Mouse (Mus musculus): ENCODE measurements around the gene Tmub1.

Tmub1 gene

GRCm38 (mm10) chr5:24453985-24454303 is 6.3 kb upstream of the Tmub1 start:
- no peak for DNase-seq (ENCODE audit: low spot score in 2 of 2)

- peak; percentile 48 to 73 for DNase-seq (ENCODE audit: low spot score in 2 of 2)
These were observed 5.8 kb upstream of the Tmub1 start for GRCm38 (mm10) chr5:24453283-24453984.

DNA sequence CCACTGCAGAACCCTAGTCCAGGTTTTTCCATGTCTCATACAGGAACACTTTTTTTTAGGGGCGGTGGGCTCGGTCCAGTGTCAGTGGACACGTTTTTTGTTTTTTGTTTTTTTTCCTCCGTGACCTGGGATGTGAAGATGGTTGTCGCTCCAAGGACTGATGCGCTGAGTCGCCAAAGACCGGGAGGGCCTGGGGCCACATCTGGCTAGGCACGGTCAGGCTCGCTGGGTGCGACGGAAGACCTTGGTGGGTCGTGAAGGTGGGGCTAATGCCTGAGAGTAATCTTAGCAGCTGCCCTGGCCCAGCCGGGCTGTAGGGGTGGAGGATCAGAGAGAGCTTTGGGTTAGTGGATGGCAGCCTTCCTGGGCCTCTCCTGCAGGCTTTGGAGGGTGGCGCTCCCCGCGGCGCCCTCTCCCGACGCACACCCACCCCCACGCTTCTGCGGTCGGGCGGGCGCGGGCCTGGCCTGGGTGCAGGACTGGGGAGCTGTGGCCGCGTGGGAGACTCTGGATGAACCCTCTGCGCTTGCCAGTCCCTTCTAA is 5.1 kb upstream of the Tmub1 start:
- DNase-seq (ENCODE audit: low spot score in 2 of 2): peak in 1 of 2 experiments; percentile 55

GRCm38 (mm10) chr5:24452030-24452690 is 4.5 kb upstream of the Tmub1 start, which contains the start of gene Agap3:
Agap3 (plus strand) TSS chr5:24452177.
- peak; percentile 67 to 71 for DNase-seq (ENCODE audit: low spot score in 2 of 2)

- peak; percentile 93 to 95 for DNase-seq (ENCODE audit: low spot score in 2 of 2)
These were observed 3.8 kb upstream of the Tmub1 start for GRCm38 (mm10) chr5:24451264-24452029.

- DNase-seq (ENCODE audit: low spot score in 2 of 2): no peak
These were observed 1.0 kb downstream of the Tmub1 start for GRCm38 (mm10) chr5:24446630-24447029.

DNA sequence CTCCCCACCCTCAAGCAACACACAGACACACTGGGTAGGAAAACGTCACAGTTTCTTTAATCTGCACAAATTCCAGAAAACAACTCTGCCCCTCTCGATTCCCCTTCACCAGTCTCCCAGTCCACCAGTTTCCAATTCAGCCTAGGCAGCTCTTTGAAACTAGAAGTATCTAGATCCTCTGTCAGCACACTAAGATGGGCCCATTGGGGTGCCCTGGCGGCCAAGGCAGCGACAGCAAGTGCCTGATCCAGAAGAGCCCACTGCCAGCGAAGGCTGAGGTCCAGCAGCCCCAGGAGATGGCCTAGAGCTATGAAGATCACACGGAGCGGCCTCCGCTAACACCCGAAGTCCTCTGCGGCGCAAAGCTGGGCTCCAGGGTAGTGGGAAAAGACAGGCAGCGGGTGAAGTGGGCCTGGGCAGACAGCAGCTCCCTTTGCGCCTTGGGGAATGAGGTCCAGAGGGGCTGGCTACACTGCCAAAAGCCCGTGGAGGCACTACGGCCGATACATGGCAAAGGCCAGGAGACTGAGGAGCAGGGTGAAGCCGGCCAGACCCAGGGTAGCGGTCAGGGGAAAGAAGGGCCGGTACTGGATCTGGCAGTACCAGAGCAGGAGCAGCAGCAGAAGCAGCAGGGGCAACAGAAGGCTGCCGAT is 2.1 kb downstream of the Tmub1 start:
- DNase-seq (ENCODE audit: low spot score in 2 of 2): peak; percentile 48 to 61

GRCm38 (mm10) chr5:24444746-24445427 is 2.8 kb downstream of the Tmub1 start, which contains the start of gene Fastk:
Fastk (minus strand) TSS chr5:24445287.
- DNase-seq (ENCODE audit: low spot score in 2 of 2): peak; percentile 96

- peak in 1 of 2 experiments; percentile 46 for DNase-seq (ENCODE audit: low spot score in 2 of 2)
These were observed 3.7 kb downstream of the Tmub1 start for GRCm38 (mm10) chr5:24443927-24444326.

GRCm38 (mm10) chr5:24443204-24443603 is 4.5 kb downstream of the Tmub1 start:
- no peak for DNase-seq (ENCODE audit: low spot score in 2 of 2)

GRCm38 (mm10) chr5:24442029-24442428 is 5.6 kb downstream of the Tmub1 start:
- DNase-seq (ENCODE audit: low spot score in 2 of 2): no peak

DNA sequence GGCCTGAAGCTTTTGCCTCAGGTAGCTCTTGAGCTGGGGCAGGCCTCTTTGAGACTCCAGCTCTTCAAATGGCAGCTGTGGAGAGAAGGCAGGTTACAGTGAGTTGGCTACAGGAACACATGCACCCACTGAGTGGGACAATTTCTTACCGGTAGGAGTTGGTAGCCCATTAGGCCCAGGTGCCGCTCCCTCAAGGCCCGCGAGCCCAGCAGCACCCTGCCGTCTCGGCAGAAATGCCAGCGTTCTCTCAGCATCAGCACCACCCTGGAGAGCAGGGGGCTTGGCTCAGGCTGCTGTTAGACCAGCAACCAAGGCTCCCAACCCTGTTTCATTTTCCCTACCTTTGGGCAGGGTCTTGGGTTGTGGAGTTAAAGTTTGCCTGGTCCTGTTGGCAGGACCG is 6.5 kb downstream of the Tmub1 start:
- DNase-seq (ENCODE audit: low spot score in 2 of 2): no peak

- no peak for DNase-seq (ENCODE audit: low spot score in 2 of 2)
These were observed 13.7 kb downstream of the Tmub1 start for GRCm38 (mm10) chr5:24433993-24434392.

GRCm38 (mm10) chr5:24428596-24428995 is 19.1 kb downstream of the Tmub1 start:
- DNase-seq (ENCODE audit: low spot score in 2 of 2): no peak

DNA sequence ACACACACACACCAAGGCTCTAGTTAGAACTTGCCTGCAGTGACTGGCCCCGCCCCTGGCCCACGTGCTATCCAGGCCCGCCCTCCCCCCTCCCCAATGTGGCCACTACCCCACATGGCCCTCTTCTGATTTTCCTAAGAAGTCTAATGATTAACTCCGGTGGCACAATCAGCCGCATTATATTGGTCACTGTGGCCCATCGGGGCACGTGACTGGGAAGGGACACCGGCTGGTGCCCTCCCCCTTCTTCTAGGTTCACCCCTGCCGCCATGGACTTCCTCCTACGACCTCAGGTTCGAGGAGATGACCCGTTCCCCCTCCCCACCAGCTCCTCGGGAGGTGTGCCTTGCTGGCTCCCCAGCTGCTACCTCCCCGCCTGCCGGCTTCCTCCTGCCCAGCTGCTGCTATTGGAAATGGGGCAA is 19.7 kb downstream of the Tmub1 start:
- DNase-seq (ENCODE audit: low spot score in 2 of 2): no peak

DNA sequence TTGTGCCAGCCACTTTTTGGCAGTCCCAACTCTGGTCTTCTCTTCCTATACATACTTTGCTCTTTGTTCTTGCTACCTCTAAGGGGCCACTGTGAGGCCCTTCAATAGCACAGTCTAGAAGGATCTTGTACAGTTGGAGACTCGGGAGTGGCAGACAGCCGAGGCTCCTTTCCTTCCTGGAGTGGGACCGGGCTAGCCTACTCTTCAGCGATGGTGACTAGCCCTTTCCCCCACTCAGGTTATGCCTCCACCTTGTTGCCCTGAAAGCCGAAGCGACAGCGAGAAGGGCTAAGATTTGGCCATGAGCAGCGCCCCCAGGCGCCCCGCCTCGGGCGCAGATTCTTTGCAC is 20.4 kb downstream of the Tmub1 start:
- no peak for DNase-seq (ENCODE audit: low spot score in 2 of 2)

DNA sequence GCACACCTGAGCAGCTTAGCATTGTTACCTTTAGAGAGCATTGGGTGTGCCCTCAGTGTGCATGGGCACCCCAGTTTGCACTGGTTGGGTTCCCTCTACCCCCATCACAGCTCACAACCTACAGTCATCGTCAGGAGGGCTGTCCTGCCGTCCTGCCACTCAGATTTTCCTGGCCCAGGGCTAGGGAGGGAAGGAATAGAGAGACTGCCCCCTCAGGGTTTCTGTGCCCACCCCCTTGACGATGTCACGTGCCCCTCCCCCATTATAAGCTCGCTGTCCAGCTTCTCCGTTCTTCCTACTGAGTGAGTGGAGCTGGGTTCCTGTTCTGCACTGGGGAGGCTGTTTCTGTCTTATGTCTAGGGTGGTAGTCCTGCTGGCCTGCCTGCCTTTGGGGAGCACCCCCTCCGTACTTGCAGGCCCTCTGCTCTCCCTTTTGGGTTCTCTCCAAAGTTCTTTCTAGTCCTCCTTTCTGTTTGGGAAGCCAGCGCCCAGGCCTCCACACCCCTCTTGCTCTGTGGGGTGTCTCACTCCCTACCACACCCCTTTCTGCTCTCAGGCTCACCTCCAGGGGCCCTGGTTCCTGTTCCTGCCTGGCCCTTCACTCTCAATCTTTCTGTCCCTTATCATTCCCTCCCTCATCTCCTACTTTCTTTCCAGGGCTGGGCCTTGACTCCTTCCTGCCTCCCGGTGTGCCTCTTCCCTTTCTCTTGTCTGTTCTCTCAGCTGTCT is 20.9 kb downstream of the Tmub1 start:
- DNase-seq (ENCODE audit: low spot score in 2 of 2): no peak

GRCm38 (mm10) chr5:24426037-24426432 is 21.6 kb downstream of the Tmub1 start:
- DNase-seq (ENCODE audit: low spot score in 2 of 2): no peak

- DNase-seq (ENCODE audit: low spot score in 2 of 2): peak in 1 of 2 experiments; percentile 55
These were observed 22.1 kb downstream of the Tmub1 start for GRCm38 (mm10) chr5:24425421-24426036.

DNA sequence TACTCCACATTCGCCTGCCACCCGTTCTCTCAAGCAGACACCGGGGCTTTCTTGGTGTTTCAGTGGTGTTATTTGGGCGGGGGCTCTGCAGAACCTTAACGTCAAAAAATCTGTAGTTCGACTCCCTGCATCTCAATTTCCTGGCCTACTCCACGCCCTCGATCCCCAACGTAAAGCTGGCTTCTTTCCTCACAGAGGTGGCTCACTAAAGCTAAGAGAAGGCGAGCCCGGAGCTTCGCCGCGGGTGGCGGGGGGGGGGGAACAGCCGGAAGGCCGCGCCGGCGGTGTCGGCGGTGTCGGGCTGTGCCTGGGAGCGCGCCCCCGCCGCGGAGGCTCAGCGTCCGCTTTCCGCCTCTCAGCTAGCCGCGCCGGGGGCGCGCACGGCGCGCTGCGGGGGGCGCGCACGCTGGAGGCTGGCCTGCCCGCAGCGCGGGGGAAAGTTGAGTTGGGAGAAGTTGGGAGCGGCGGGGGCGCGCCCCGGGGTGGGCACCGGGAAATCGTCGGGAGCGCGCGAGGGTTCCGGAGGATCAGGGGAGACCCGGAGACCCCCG is 22.7 kb downstream of the Tmub1 start:
- peak; percentile 85 for DNase-seq (ENCODE audit: low spot score in 2 of 2)

Measured in right cerebral cortex, postnatal 10 days (tissue).